In genomic region chr12:31203746-31204455, GRCm38 (mm10) we compare ENCODE assay signal across 16 mouse cellular contexts. TPM values are rescaled to one million over a fixed set of nuclear protein-coding genes. Genes with fewer than 3 reads are reported as not detected.
DNase-seq lines count a peak whose midpoint lies in the region; ATAC-seq and TF ChIP-seq lines count a peak whose summit lies in the region.
"Had no signal": no experiment of that assay in that cellular context is flagged by ENCODE, and none has a peak within 500 bp of the region (broad histone marks: within the 10 kb centered on the region; RNA-seq: fewer than 3 reads in every experiment).

No protein-coding gene starts in this region.

- no peaks in the 10 kb centered on the region for H3K9me3 ChIP-seq in lung, embryonic 16.5 days (ENCODE audit: control insufficient read depth, low read length)
- H3K9me3 ChIP-seq: limb, embryonic 13.5 days; megakaryocyte, embryonic 14.5 days had no signal

- H3K4me1 ChIP-seq in heart, adult 2 months (ENCODE audit: control insufficient read depth, insufficient read depth, low read length) = peaks cover 2% of the 10 kb centered on the region
- peaks cover 10% of the 10 kb centered on the region for H3K4me1 ChIP-seq in brown adipose tissue, adult 24 weeks (ENCODE audit: control insufficient read depth, insufficient read depth, insufficient read length, low read length)
- H3K4me1 ChIP-seq in lung, embryonic 16.5 days (replicated peaks; ENCODE audit: control insufficient read depth, insufficient read depth, low read length) = peaks cover 9% of the 10 kb centered on the region
- H3K4me1 ChIP-seq: limb, embryonic 13.5 days; megakaryocyte, embryonic 14.5 days had no signal

- H3K36me3 ChIP-seq in heart, adult 2 months (ENCODE audit: control insufficient read depth, insufficient read depth, low read length) = peaks cover 3% of the 10 kb centered on the region; the same call in 1 of the 2 replicates
- no peaks in the 10 kb centered on the region for H3K36me3 ChIP-seq in lung, embryonic 16.5 days (ENCODE audit: control insufficient read depth, insufficient read depth, low read length)
- H3K36me3 ChIP-seq: limb, embryonic 13.5 days had no signal

- no peak for TF ChIP-seq CTCF in heart, adult 2 months (IDR thresholded peaks at IDR 0.05)

- no peak overlapping the region for H3K4me3 ChIP-seq in heart, adult 2 months
- H3K4me3 ChIP-seq in brown adipose tissue, adult 24 weeks (ENCODE audit: insufficient read depth, low read depth, low read length) = no peak overlapping the region
- H3K4me3 ChIP-seq in lung, embryonic 16.5 days (ENCODE audit: low read length) = no peak overlapping the region
- H3K4me3 ChIP-seq: limb, embryonic 13.5 days; megakaryocyte, embryonic 14.5 days had no signal

- H3K79me2 ChIP-seq in heart, adult 2 months (replicated peaks; ENCODE audit: control insufficient read depth, insufficient read depth, low read length) = no peaks in the 10 kb centered on the region

- H3K27me3 ChIP-seq in heart, adult 2 months (ENCODE audit: control insufficient read depth, insufficient read depth, low read length) = no peaks in the 10 kb centered on the region
- H3K27me3 ChIP-seq in lung, embryonic 16.5 days (ENCODE audit: control insufficient read depth, insufficient read depth, low read depth, low read length) = no peaks in the 10 kb centered on the region
- H3K27me3 ChIP-seq: limb, embryonic 13.5 days; megakaryocyte, embryonic 14.5 days had no signal

- H3K9ac ChIP-seq in heart, adult 2 months (ENCODE audit: low read depth, low read length) = no peak overlapping the region
- no peak overlapping the region for H3K9ac ChIP-seq in lung, embryonic 16.5 days (ENCODE audit: low read length)
- H3K9ac ChIP-seq: limb, embryonic 13.5 days had no signal

- no peak for TF ChIP-seq EP300 in heart, adult 2 months (IDR thresholded peaks at IDR 0.05; ENCODE audit: insufficient read depth, low read depth, low read length)

- TF ChIP-seq POLR2A in heart, adult 2 months (IDR thresholded peaks at IDR 0.05; ENCODE audit: insufficient read depth, low read depth, low read length) = no peak

- intact Hi-C loops in heart, adult 2 months (cut with DNase I) = loop anchor here (1.0 kb wide), 1 partner anchor 13 kb away; no protein-coding TSS in a partner anchor
- intact Hi-C loops in heart, postnatal 25 days (cut with DNase I) = loop anchor here (5.0 kb wide), 1 partner anchor 38 kb away; the partner anchor contains the start of gene Gm6993
- intact Hi-C loops in heart, postnatal 10 days (cut with DNase I) = no loop called here

- H3K4me2 ChIP-seq in lung, embryonic 16.5 days (ENCODE audit: low read depth, low read length) = no peak overlapping the region
- H3K4me2 ChIP-seq: limb, embryonic 13.5 days had no signal

- ATAC-seq in lung, embryonic 16.5 days (ENCODE audit: low read depth) = peak; percentile 78
- ATAC-seq: CD4-positive, CD25-positive, alpha-beta regulatory T cell, adult 4 months; hindbrain, postnatal 0 days had no signal

- 39% methylated on average over 6 of the region's 6 CpGs for WGBS in heart, adult 2 months
- WGBS in lung, embryonic 16.5 days = 52% methylated on average over 6 of the region's 6 CpGs

- peak in 1 of 2 experiments; percentile 42 for DNase-seq in heart, adult 2 months
- DNase-seq in heart, postnatal 25 days (ENCODE audit: low spot score) = no peak
- DNase-seq in heart, postnatal 10 days = peak; percentile 59 to 63
- DNase-seq in thymus, postnatal 14 days = no peak
- DNase-seq in c-Kit-positive CD71-positive TER-119-positive erythroid progenitor cells, embryonic 14.5 days (ENCODE audit: low spot score) = no peak
- DNase-seq in cerebellum, postnatal 36 days = no peak
- DNase-seq: cerebellum, postnatal 25 days; gastrocnemius, postnatal 14 days; layer of hippocampus, postnatal 36 days; retina, postnatal 1 day had no signal

- H3K27ac ChIP-seq in heart, adult 2 months = peak overlapping the region; percentile 23; the same call in 1 of the 2 replicates
- H3K27ac ChIP-seq in brown adipose tissue, adult 24 weeks (replicated peaks; ENCODE audit: low read depth, low read length) = peak overlapping the region; percentile 57; the same call in 1 of the 2 replicates
- peak overlapping the region; percentile 57 for H3K27ac ChIP-seq in lung, embryonic 16.5 days (ENCODE audit: low read length)
- H3K27ac ChIP-seq: hindbrain, postnatal 0 days; limb, embryonic 13.5 days had no signal

RNA-seq across cellular contexts. Expression of gene Gm6993, which starts 36.7 kb away (rescaled TPM):
- total RNA-seq in heart, adult 2 months (2021) = not detected
- polyA plus RNA-seq in heart, adult 2 months (2012; rRNA removed) = not detected in 2 replicates
- not detected for total RNA-seq in heart, postnatal 25 days (2021)
- not detected in 2 replicates for polyA plus RNA-seq in brown adipose tissue, adult 24 weeks (2012; ENCODE audit: insufficient read depth, insufficient read length, missing spikeins)
- total RNA-seq in heart, postnatal 10 days (2021) = not detected
- not detected in 2 replicates for polyA plus RNA-seq in lung, embryonic 16.5 days (2015; fragmentation: Nextera tagmentation; extraction: Ambion mirVana)
- total RNA-seq: gastrocnemius, postnatal 14 days; hindbrain, postnatal 0 days; layer of hippocampus, postnatal 36 days had no signal
- polyA plus RNA-seq: CD4-positive, CD25-positive, alpha-beta regulatory T cell, adult 4 months; hindbrain, postnatal 0 days; limb, embryonic 13.5 days had no signal

Comparison
In these comparisons a context has a peak if more than half of its experiments do, and no peak if none do; other contexts are left out.
1. DNase-seq: peak in heart, postnatal 10 days (2 of 2); none in heart, postnatal 25 days (single experiment), thymus, postnatal 14 days (single experiment), c-Kit-positive CD71-positive TER-119-positive erythroid progenitor cells, embryonic 14.5 days (single experiment) and cerebellum, postnatal 36 days (0 of 2).
2. Peak in every context shown above with its lines, with median percentiles within 50 percentile points of each other: H3K27ac ChIP-seq.